Mouse (Mus musculus): ENCODE measurements around the gene Fkbp11. TPM values are rescaled to one million over a fixed set of nuclear protein-coding genes. Genes with fewer than 3 reads are reported as not detected.

The Fkbp11 gene
- polyA plus RNA-seq, 1 experiment, result 2.1 TPM

GRCm38 (mm10) chr15:98707766-98708372 is 20.1 kb downstream of the Fkbp11 start, which contains the start of gene Ccdc65:
Gene Ccdc65, plus strand, starts transcription at chr15:98708207.
- no peaks in the 10 kb centered on the region for H3K4me1 ChIP-seq (ENCODE audit: control insufficient read depth, insufficient read depth, low read length)
- H3K4me3 ChIP-seq (ENCODE audit: insufficient read depth, low read length), result peak within 1 kb of the TSS; percentile 45
- TF ChIP-seq CTCF (IDR thresholded peaks at IDR 0.05; ENCODE audit: extremely low read depth, insufficient read depth, low read length) (peak; percentile 68), POLR2A (IDR thresholded peaks at IDR 0.05; ENCODE audit: extremely low read depth, insufficient read depth, low read length) (peak; percentile 59; the same call in 1 of the 2 replicates)
- H3K27ac ChIP-seq (ENCODE audit: insufficient read depth, low read length), result no peak within 1 kb of the TSS

- no peak overlapping the region for H3K27ac ChIP-seq (ENCODE audit: insufficient read depth, low read length)
- no peaks in the 10 kb centered on the region for H3K4me1 ChIP-seq (ENCODE audit: control insufficient read depth, insufficient read depth, low read length)
- H3K4me3 ChIP-seq (ENCODE audit: insufficient read depth, low read length), result no peak overlapping the region
- TF ChIP-seq POLR2A (IDR thresholded peaks at IDR 0.05; ENCODE audit: extremely low read depth, insufficient read depth, low read length) (no peak), CTCF (IDR thresholded peaks at IDR 0.05; ENCODE audit: extremely low read depth, insufficient read depth, low read length) (no peak)
Observed at GRCm38 (mm10) chr15:98704312-98704711, 23.7 kb downstream of the Fkbp11 start.

- H3K27ac ChIP-seq (ENCODE audit: insufficient read depth, low read length), result peak overlapping the region; percentile 60; the same call in 1 of the 2 replicates
- TF ChIP-seq POLR2A (IDR thresholded peaks at IDR 0.05; ENCODE audit: extremely low read depth, insufficient read depth, low read length) (peak; percentile 32; the same call in 1 of the 2 replicates), CTCF (IDR thresholded peaks at IDR 0.05; ENCODE audit: extremely low read depth, insufficient read depth, low read length) (peak; percentile 57)
Observed at GRCm38 (mm10) chr15:98699190-98700105, 28.6 kb downstream of the Fkbp11 start.

GRCm38 (mm10) chr15:98696216-98696615 is 31.8 kb downstream of the Fkbp11 start:
- Histone ChIP-seq H3K4me1 (ENCODE audit: control insufficient read depth, insufficient read depth, low read length) (no peaks in the 10 kb centered on the region), H3K27ac (ENCODE audit: insufficient read depth, low read length) (no peak overlapping the region), H3K4me3 (ENCODE audit: insufficient read depth, low read length) (no peak overlapping the region)
- TF ChIP-seq CTCF (IDR thresholded peaks at IDR 0.05; ENCODE audit: extremely low read depth, insufficient read depth, low read length) (no peak), POLR2A (IDR thresholded peaks at IDR 0.05; ENCODE audit: extremely low read depth, insufficient read depth, low read length) (no peak)

More at GRCm38 (mm10) chr15:98699190-98700105, 28.6 kb downstream of the Fkbp11 start:
- no peaks in the 10 kb centered on the region for H3K4me1 ChIP-seq (ENCODE audit: control insufficient read depth, insufficient read depth, low read length)
- H3K4me3 ChIP-seq (ENCODE audit: insufficient read depth, low read length), result peak overlapping the region; percentile 36

- no peak overlapping the region for H3K27ac ChIP-seq (ENCODE audit: insufficient read depth, low read length)
- TF ChIP-seq CTCF (IDR thresholded peaks at IDR 0.05; ENCODE audit: extremely low read depth, insufficient read depth, low read length) (no peak), POLR2A (IDR thresholded peaks at IDR 0.05; ENCODE audit: extremely low read depth, insufficient read depth, low read length) (no peak)
- H3K4me1 ChIP-seq (ENCODE audit: control insufficient read depth, insufficient read depth, low read length), result peaks cover 4% of the 10 kb centered on the region; the same call in 1 of the 2 replicates
- no peak overlapping the region for H3K4me3 ChIP-seq (ENCODE audit: insufficient read depth, low read length)
Observed at GRCm38 (mm10) chr15:98695726-98696125, 32.3 kb downstream of the Fkbp11 start.

- H3K4me1 ChIP-seq (ENCODE audit: control insufficient read depth, insufficient read depth, low read length), result peaks cover 4% of the 10 kb centered on the region
- TF ChIP-seq CTCF (IDR thresholded peaks at IDR 0.05; ENCODE audit: extremely low read depth, insufficient read depth, low read length) (no peak), POLR2A (IDR thresholded peaks at IDR 0.05; ENCODE audit: extremely low read depth, insufficient read depth, low read length) (no peak)
- no peak overlapping the region for H3K4me3 ChIP-seq (ENCODE audit: insufficient read depth, low read length)
- peak overlapping the region; percentile 39; the same call in 1 of the 2 replicates for H3K27ac ChIP-seq (ENCODE audit: insufficient read depth, low read length)
Observed at GRCm38 (mm10) chr15:98692171-98692715, 35.8 kb downstream of the Fkbp11 start.

- Histone ChIP-seq H3K4me1 (ENCODE audit: control insufficient read depth, insufficient read depth, low read length) (peaks cover 4% of the 10 kb centered on the region), H3K27ac (ENCODE audit: insufficient read depth, low read length) (peak overlapping the region; percentile 39; the same call in 1 of the 2 replicates), H3K4me3 (ENCODE audit: insufficient read depth, low read length) (no peak overlapping the region)
- TF ChIP-seq CTCF (IDR thresholded peaks at IDR 0.05; ENCODE audit: extremely low read depth, insufficient read depth, low read length), result no peak
- TF ChIP-seq POLR2A (IDR thresholded peaks at IDR 0.05; ENCODE audit: extremely low read depth, insufficient read depth, low read length), result no peak
Observed at GRCm38 (mm10) chr15:98691486-98692147, 36.4 kb downstream of the Fkbp11 start.

- Histone ChIP-seq H3K4me3 (ENCODE audit: insufficient read depth, low read length) (no peak overlapping the region), H3K4me1 (ENCODE audit: control insufficient read depth, insufficient read depth, low read length) (peaks cover 4% of the 10 kb centered on the region), H3K27ac (ENCODE audit: insufficient read depth, low read length) (0 out of 2 replicates have a peak overlapping the region, but pooled peaks have one; percentile 14)
- TF ChIP-seq CTCF (IDR thresholded peaks at IDR 0.05; ENCODE audit: extremely low read depth, insufficient read depth, low read length) (no peak), POLR2A (IDR thresholded peaks at IDR 0.05; ENCODE audit: extremely low read depth, insufficient read depth, low read length) (no peak)
Observed at GRCm38 (mm10) chr15:98689682-98690081, 38.3 kb downstream of the Fkbp11 start.

- H3K4me3 ChIP-seq (ENCODE audit: insufficient read depth, low read length), result no peak overlapping the region
- TF ChIP-seq CTCF (IDR thresholded peaks at IDR 0.05; ENCODE audit: extremely low read depth, insufficient read depth, low read length), result no peak
- no peak for TF ChIP-seq POLR2A (IDR thresholded peaks at IDR 0.05; ENCODE audit: extremely low read depth, insufficient read depth, low read length)
- no peak overlapping the region for H3K27ac ChIP-seq (ENCODE audit: insufficient read depth, low read length)
- H3K4me1 ChIP-seq (ENCODE audit: control insufficient read depth, insufficient read depth, low read length), result peaks cover 3% of the 10 kb centered on the region
Observed at GRCm38 (mm10) chr15:98685926-98686325, 42.1 kb downstream of the Fkbp11 start.

All from cortical plate, adult 2 months (tissue).